Mouse (Mus musculus) liver, embryonic 11.5 days (tissue): ENCODE results near the gene Gls2. TPM values are rescaled to one million over a fixed set of nuclear protein-coding genes. Genes with fewer than 3 reads are reported as not detected.
"Not testable (repeated sequence)": the region's sequence is repeated elsewhere in the genome, so short reads cannot be mapped to it uniquely, and the experiment has no call there.

ENCODE experiments used
- ATAC-seq: fragments of 200-750 bp; cut with Nextera tagmentation; replicated peaks from 2 replicates; pipeline ENCODE4 v1.8.0; 2017; ENCODE audit warnings: moderate number of reproducible peaks, mild to moderate bottlenecking, moderate TSS enrichment, moderate library complexity; ENCODE audit not compliant: low FRiP score
- DNase-seq: peaks from one replicate; pipeline ENCODE4 v3.0.0-alpha.2; 2017; ENCODE audit warnings: low spot score
- H3K27ac ChIP-seq: fragments of 300-500 bp; sonication (generic); 2 replicates; pipeline ENCODE4 v1.5.1; 2014; ENCODE audit warnings: mild to moderate bottlenecking, low read depth, low read length, control low read depth
- H3K27me3 ChIP-seq: fragments of 300-500 bp; sonication (generic); replicated peaks from 2 replicates; pipeline ENCODE4 v1.6.1; 2014; ENCODE audit warnings: low read length, mixed read lengths; ENCODE audit not compliant: control insufficient read depth, insufficient read depth
- H3K36me3 ChIP-seq: fragments of 300-500 bp; sonication (generic); 2 replicates; pipeline ENCODE4 v1.6.1; 2014; ENCODE audit warnings: mild to moderate bottlenecking, low read length, moderate library complexity, mixed read lengths; ENCODE audit not compliant: control insufficient read depth, insufficient read depth
- H3K4me1 ChIP-seq: fragments of 300-500 bp; sonication (generic); replicated peaks from 2 replicates; pipeline ENCODE4 v1.6.1; 2014; ENCODE audit warnings: low read length, mixed read lengths; ENCODE audit not compliant: control insufficient read depth, insufficient read depth
- H3K4me2 ChIP-seq: fragments of 300-500 bp; sonication (generic); 2 replicates; pipeline ENCODE4 v1.6.1; 2014; ENCODE audit warnings: mild to moderate bottlenecking, control low read depth, moderate library complexity
- H3K4me3 ChIP-seq: fragments of 300-500 bp; sonication (generic); 2 replicates; pipeline ENCODE4 v1.5.1; 2014; ENCODE audit warnings: low read depth, low read length, control low read depth
- H3K9ac ChIP-seq: fragments of 300-500 bp; sonication (generic); 2 replicates; pipeline ENCODE4 v1.6.1; 2014; ENCODE audit warnings: low read depth, low read length, control low read depth
- H3K9me3 ChIP-seq: fragments of 300-500 bp; sonication (generic); 2 replicates; pipeline ENCODE4 v1.6.1; 2016; ENCODE audit warnings: low read length, inconsistent platforms, mixed read lengths; ENCODE audit not compliant: control insufficient read depth
- WGBS: fragments of 180-500 bp; shearing (Covaris S2); extraction: QIAGEN DNeasy Blood & Tissue Kit; methylation state at CpG from one replicate; pipeline ENCODE4 v1.1.7; 2014; 5-methylcytosine and 5-hydroxymethylcytosine counted together
- polyA plus RNA-seq: library from polyadenylated mRNA; unstranded; fragments of >200 nt; fragmentation: Nextera tagmentation; extraction: Ambion mirVana; gene quantifications from 2 replicates; pipeline ENCODE4 v1.2.1, GENCODE M21; 2014

The Gls2 gene
- polyA plus RNA-seq, 1 experiment from 2014 or later = 3.1 TPM

GRCm38 (mm10) chr10:128187181-128187605 is 7.1 kb upstream of the Gls2 start:
- peak overlapping the region; percentile 0; the same call in 1 of the 2 replicates for H3K4me2 ChIP-seq
- peak; percentile 80 for ATAC-seq
- H3K9ac ChIP-seq = no peak overlapping the region

GRCm38 (mm10) chr10:128188242-128188877 is 5.9 kb upstream of the Gls2 start:
- no peak overlapping the region for H3K27ac ChIP-seq
- no peak overlapping the region for H3K9ac ChIP-seq
- H3K9me3 ChIP-seq = no peaks in the 10 kb centered on the region
- H3K4me3 ChIP-seq = no peak overlapping the region
- H3K27me3 ChIP-seq = no peaks in the 10 kb centered on the region; the same call in 1 of the 2 replicates
- DNase-seq = no peak
- H3K4me1 ChIP-seq = peaks cover 8% of the 10 kb centered on the region; the same call in 1 of the 2 replicates
- no peak for ATAC-seq
- 52% methylated on average over 2 of the region's 2 CpGs for WGBS
- H3K36me3 ChIP-seq = no peaks in the 10 kb centered on the region
- no peak overlapping the region for H3K4me2 ChIP-seq

More at GRCm38 (mm10) chr10:128187181-128187605, 7.1 kb upstream of the Gls2 start:
- no peaks in the 10 kb centered on the region for H3K27me3 ChIP-seq
- peaks cover 8% of the 10 kb centered on the region; the same call in 1 of the 2 replicates for H3K4me1 ChIP-seq
- H3K36me3 ChIP-seq = no peaks in the 10 kb centered on the region
- 48% methylated on average over 5 of the region's 5 CpGs for WGBS
- H3K4me3 ChIP-seq = no peak overlapping the region
- no peaks in the 10 kb centered on the region for H3K9me3 ChIP-seq
- peak; percentile 37 for DNase-seq
- peak overlapping the region; percentile 6; the same call in 1 of the 2 replicates for H3K27ac ChIP-seq

- H3K4me1 ChIP-seq = peaks cover 19% of the 10 kb centered on the region; the same call in 1 of the 2 replicates
- H3K4me3 ChIP-seq = no peak overlapping the region
- 43% methylated on average over 2 of the region's 2 CpGs for WGBS
- H3K9me3 ChIP-seq = no peaks in the 10 kb centered on the region
- H3K4me2 ChIP-seq = no peak overlapping the region
- no peak overlapping the region for H3K27ac ChIP-seq
- peaks cover 15% of the 10 kb centered on the region for H3K27me3 ChIP-seq
- H3K36me3 ChIP-seq = no peaks in the 10 kb centered on the region
- H3K9ac ChIP-seq = no peak overlapping the region
- ATAC-seq (no peak), DNase-seq (no peak)
Observed at GRCm38 (mm10) chr10:128191472-128191871, 2.8 kb upstream of the Gls2 start.

GRCm38 (mm10) chr10:128192030-128192766 is 2.1 kb upstream of the Gls2 start:
- not testable (repeated sequence) for DNase-seq, H3K27ac ChIP-seq, H3K9ac ChIP-seq, H3K36me3 ChIP-seq, H3K4me2 ChIP-seq, H3K9me3 ChIP-seq, ATAC-seq, H3K4me3 ChIP-seq
- Histone ChIP-seq H3K4me1 (peaks cover 16% of the 10 kb centered on the region; the same call in 1 of the 2 replicates), H3K27me3 (peaks cover 15% of the 10 kb centered on the region)
- 86% methylated on average over 3 of the region's 3 CpGs for WGBS

GRCm38 (mm10) chr10:128193113-128193512 is 1.1 kb upstream of the Gls2 start:
- Histone ChIP-seq H3K9ac (no peak overlapping the region), H3K4me3 (no peak overlapping the region), H3K9me3 (no peaks in the 10 kb centered on the region), H3K27ac (no peak overlapping the region), H3K36me3 (no peaks in the 10 kb centered on the region), H3K4me1 (peaks cover 14% of the 10 kb centered on the region; the same call in 1 of the 2 replicates), H3K4me2 (no peak overlapping the region; the same call in 1 of the 2 replicates), H3K27me3 (peaks cover 15% of the 10 kb centered on the region)
- ATAC-seq (no peak), DNase-seq (no peak)
- WGBS = 83% methylated on average over 6 of the region's 6 CpGs

GRCm38 (mm10) chr10:128194551-128195461 is 549 bp downstream of the Gls2 start:
- H3K27me3 ChIP-seq = peaks cover 15% of the 10 kb centered on the region
- H3K9ac ChIP-seq = peak overlapping the region; percentile 49
- ATAC-seq (peak; percentile 89), DNase-seq (no peak)
- no peaks in the 10 kb centered on the region for H3K36me3 ChIP-seq
- H3K4me1 ChIP-seq = 0 out of 2 replicates have a peak, but pooled peaks cover 11% of the 10 kb centered on the region
- H3K4me2 ChIP-seq = peak overlapping the region; percentile 80
- WGBS = 2% methylated on average over 76 of the region's 79 CpGs
- peak overlapping the region; percentile 38; the same call in 1 of the 2 replicates for H3K27ac ChIP-seq
- H3K9me3 ChIP-seq = no peaks in the 10 kb centered on the region
- H3K4me3 ChIP-seq = peak overlapping the region; percentile 56

- no peak overlapping the region for H3K4me3 ChIP-seq
- no peaks in the 10 kb centered on the region for H3K9me3 ChIP-seq
- H3K4me2 ChIP-seq = no peak overlapping the region
- ATAC-seq (0 out of 2 replicates have a peak, but pooled peaks have one; percentile 35), DNase-seq (no peak)
- H3K4me1 ChIP-seq = 0 out of 2 replicates have a peak, but pooled peaks cover 4% of the 10 kb centered on the region
- H3K27ac ChIP-seq = no peak overlapping the region
- H3K27me3 ChIP-seq = no peaks in the 10 kb centered on the region; the same call in 1 of the 2 replicates
- no peak overlapping the region for H3K9ac ChIP-seq
- 56% methylated on average over 6 of the region's 6 CpGs for WGBS
- H3K36me3 ChIP-seq = no peaks in the 10 kb centered on the region
Observed at GRCm38 (mm10) chr10:128201856-128202255, 7.6 kb downstream of the Gls2 start.

- Histone ChIP-seq H3K4me3 (no peak overlapping the region), H3K4me1 (0 out of 2 replicates have a peak, but pooled peaks cover 4% of the 10 kb centered on the region), H3K27me3 (no peaks in the 10 kb centered on the region), H3K36me3 (no peaks in the 10 kb centered on the region), H3K4me2 (no peak overlapping the region), H3K9ac (no peak overlapping the region), H3K9me3 (no peaks in the 10 kb centered on the region), H3K27ac (no peak overlapping the region)
- DNase-seq (no peak), ATAC-seq (no peak)
- 79% methylated on average over 15 of the region's 15 CpGs for WGBS
Observed at GRCm38 (mm10) chr10:128204941-128205340, 10.7 kb downstream of the Gls2 start.
